Mouse (Mus musculus): ENCODE data around the gene Bicc1.

DNA sequence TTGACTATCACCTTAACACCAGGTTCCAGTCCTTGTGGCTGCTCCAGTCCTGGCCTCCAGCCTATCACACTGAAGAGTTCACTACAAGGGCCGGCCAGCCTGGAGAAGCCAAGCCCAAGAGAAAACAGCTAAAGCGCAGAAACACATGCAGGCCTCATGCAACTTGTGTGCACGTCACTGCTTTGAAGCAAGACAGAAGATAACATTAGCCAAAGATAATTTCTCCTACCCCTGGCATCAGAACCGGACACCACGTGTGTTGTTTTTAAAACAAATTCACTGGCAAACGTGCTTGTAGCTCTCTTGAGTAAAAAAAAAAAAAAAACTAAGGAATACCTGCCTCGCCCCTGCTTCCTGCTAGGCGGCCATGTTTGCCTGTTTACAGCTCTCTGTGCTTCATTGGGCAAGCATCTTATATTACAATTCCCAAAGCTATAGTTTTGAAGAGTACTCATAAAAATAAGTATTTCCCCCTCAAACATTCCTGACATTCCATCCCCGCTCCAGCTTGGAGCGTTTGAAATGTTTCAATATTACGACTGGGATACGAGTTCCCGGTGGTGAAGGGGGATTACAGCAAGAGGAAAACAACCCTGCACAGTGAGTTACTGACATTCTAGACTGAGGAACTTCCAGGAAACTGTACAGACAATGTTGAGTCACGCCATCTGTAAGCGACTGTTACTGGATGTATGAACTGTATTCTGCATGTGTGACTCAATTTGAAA, 40.2 kb downstream of the Bicc1 start:
- no peak for TF ChIP-seq CTCF (IDR thresholded peaks at IDR 0.05; ENCODE audit: low read depth, low read length)
- no peak for TF ChIP-seq GATA2 (IDR thresholded peaks at IDR 0.05; ENCODE audit: borderline replicate concordance, low read depth, low read length)
- no peak for TF ChIP-seq GATA1 (IDR thresholded peaks at IDR 0.05; ENCODE audit: borderline replicate concordance, low read length)

All from G1E (cell line).